Mouse (Mus musculus): Measurements from ENCODE around the gene Ipo11.
A peak's percentile ranks its signal among the peaks of the same experiment; 100 is the strongest.
"Not testable (repeated sequence)": the region's sequence is repeated elsewhere in the genome, so short reads cannot be mapped to it uniquely, and the experiment has no call there.

Ipo11 gene

GRCm38 (mm10) chr13:106936256-106937137 lies at the start of gene Ipo11:
Gene Ipo11, minus strand, starts transcription at chr13:106936958.
- peak; percentile 93 for DNase-seq (ENCODE audit: low spot score)

DNA sequence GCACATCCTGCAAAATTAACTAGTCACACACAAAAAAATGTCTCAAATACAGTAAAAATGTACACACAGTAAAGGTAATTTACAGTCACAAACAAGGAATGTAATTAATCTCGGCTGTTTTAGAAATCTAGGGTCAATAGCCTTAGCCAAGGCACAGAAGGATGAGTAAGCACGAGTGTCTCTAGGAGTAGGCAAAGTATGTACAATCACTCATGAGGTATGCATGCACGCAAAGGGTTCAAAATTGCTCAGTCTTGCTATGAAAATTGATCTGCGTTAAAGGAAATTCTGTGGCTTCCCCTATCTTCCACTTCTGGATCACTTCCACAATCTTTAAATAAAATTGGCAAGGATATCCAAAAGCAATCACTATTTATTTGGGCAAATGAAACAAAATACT lies 24.7 kb upstream of the Ipo11 start:
- no peak for DNase-seq (ENCODE audit: low spot score)

- no peak for DNase-seq (ENCODE audit: low spot score)
These were observed 23.8 kb upstream of the Ipo11 start for GRCm38 (mm10) chr13:106960557-106960956.

DNA sequence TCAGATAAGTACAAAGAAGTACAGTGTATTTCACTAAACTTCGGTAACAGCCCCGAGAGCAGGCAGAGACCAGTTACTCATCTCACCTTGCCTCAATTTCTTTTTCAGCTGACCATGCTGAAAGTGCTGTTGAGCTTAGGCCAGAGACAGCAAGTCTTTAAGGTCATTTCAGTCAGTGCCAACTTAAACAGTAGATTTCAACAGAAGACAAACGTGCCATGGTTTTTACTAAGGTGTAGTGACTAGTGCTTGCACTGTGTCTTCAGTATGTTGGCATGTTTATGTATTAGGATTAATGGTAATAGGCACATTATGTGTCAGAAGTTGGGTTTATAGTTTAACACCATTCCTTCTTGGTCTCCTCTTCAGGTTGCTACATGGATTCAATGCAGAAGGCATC lies 21.5 kb upstream of the Ipo11 start:
- no peak for DNase-seq (ENCODE audit: low spot score)

DNA sequence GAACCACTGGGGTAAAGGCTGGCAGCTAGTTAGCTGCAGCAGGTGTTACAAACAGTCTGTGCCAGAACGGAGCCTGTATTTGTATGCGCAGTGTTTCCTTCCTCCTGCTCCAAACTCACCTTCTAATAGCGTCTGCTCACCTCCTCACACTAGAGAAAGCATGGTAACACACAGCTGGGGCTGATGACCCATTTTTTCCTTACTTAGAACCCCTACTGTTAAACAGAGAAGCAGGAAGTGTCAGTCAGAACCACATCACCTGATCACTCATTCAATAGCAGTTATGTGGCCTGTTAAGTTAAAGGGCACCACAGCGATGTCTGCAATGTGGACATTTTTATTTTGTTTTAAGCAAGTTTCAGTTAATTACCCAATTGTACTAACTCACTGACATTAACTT lies 20.8 kb upstream of the Ipo11 start:
- DNase-seq (ENCODE audit: low spot score), result no peak

DNA sequence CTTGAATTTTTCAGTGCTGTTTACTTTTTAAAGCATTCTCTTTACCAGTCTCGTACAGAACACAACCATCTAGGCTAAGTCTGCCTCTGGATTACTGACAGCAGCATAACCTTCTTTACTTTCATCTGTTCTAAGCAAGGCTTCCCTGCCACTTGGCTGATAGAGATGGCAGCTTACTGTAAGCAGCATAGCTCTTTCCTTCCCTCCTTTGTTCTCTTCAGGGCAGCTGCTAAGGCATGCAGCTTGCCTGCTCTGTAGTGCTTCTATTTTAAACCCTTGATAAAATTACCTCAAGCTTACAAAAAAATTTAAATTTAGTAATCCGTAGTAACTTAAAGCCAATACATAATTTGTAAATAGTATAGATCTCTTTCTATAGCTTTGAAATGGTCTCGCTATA lies 18.1 kb upstream of the Ipo11 start:
- no peak for DNase-seq (ENCODE audit: low spot score)

- DNase-seq (ENCODE audit: low spot score), result no peak
These were observed 10.8 kb upstream of the Ipo11 start for GRCm38 (mm10) chr13:106947583-106947982.

GRCm38 (mm10) chr13:106946594-106947540 lies 10.1 kb upstream of the Ipo11 start, which contains the start of gene Dimt1:
Gene Dimt1, plus strand, starts transcription at chr13:106947127.
- DNase-seq (ENCODE audit: low spot score), result peak; percentile 96

DNA sequence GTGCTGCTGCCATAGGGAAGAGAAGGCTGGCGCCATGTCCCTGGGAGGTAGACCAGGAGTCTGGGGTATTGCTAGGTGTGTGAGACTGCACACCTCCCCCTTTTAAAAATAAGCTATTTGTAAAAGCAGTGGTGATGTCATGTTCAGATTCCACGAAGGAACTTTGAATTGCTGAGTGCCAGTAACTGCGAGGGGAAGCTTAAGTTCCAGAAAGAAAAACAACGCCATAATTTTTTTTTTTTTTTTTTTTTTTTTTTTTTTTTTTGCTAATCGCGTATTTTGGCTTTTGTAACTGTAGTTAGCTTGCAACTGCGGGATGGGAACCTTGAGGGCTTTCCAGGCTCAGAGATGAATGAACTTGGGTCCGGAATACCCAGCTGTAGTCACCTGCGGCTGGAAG lies 8.8 kb upstream of the Ipo11 start:
- DNase-seq (ENCODE audit: low spot score), result no peak

- DNase-seq (ENCODE audit: low spot score), result no peak
These were observed 6.0 kb upstream of the Ipo11 start for GRCm38 (mm10) chr13:106942721-106943120.

DNA sequence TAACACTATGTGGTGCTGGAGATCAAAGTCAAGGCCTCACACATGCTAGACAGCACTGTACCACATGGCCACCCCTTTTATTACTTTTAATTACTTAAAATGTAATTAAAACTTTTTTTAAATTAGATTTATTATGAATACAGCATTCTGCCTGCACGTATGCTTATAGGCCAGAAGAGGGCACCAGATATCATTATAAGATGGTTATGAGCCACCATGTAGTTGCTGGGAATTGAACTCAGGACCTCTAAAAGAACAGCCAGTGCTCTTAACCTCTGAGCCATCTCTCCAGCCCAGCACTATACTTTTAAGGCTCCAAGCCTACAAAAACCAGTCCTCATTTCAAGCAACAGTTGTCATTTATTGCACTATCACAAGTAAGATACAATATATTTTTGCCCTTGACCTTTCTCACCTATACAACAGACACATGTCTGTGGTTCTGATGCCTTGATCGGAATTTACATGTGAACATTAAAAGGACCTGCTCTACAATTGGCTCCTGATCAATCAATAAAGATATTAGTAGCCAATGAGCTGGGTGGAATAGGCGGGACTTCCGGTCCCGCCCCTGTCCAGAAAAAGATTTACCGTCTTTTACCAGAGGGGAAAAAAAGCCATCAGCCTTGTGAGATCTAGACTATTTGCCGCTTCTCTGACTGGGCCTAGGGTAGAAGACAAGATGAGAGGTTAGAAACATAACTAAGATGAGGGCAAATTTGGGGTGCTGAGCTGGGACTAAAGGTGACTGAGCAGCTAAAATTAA lies 4.6 kb upstream of the Ipo11 start:
- DNase-seq (ENCODE audit: low spot score), result no peak

GRCm38 (mm10) chr13:106937138-106937472 lies 347 bp upstream of the Ipo11 start:
- DNase-seq (ENCODE audit: low spot score), result no peak

DNA sequence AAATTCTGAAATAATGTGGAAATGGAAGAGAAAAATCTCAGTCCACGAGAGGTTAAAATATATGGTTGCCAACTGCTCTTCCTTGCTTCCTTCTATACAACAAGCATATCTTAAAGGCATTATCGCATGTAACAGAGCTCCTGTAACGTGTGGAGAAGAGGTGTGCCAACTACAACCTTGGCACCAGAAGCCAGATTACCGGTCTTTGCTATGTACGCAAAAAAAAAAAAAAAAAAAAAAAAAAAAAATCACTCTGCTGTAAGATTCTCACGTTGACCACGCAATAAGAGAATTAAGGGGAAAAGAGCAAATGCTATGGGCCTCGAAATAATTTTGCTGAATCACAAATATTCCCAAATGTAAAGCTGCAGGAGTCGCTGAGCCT lies 895 bp downstream of the Ipo11 start:
- no peak for DNase-seq (ENCODE audit: low spot score)

- DNase-seq (ENCODE audit: low spot score), result peak; percentile 24
These were observed 7.6 kb downstream of the Ipo11 start for GRCm38 (mm10) chr13:106929201-106929600.

DNA sequence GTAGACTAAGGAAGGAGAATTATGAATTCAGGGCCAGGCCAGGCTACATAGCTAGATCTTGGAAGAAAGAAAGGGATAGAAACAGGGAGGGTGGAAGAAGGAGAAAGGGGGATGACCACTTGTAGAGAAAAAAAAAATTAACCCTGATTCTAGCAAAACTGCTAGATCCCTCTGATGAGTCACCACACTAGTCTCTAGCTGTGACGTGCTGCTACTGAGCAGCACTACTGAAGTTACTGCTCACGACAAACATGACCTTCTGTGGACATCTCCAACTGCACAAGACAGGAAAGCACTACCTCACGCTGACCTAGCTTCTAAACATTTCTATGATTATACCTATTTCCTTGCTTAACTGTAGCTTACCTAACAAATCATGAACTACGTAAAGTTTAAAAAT lies 8.5 kb downstream of the Ipo11 start:
- no peak for DNase-seq (ENCODE audit: low spot score)

- DNase-seq (ENCODE audit: low spot score), result not testable (repeated sequence)
These were observed 10.8 kb downstream of the Ipo11 start for GRCm38 (mm10) chr13:106925921-106926320.

DNA sequence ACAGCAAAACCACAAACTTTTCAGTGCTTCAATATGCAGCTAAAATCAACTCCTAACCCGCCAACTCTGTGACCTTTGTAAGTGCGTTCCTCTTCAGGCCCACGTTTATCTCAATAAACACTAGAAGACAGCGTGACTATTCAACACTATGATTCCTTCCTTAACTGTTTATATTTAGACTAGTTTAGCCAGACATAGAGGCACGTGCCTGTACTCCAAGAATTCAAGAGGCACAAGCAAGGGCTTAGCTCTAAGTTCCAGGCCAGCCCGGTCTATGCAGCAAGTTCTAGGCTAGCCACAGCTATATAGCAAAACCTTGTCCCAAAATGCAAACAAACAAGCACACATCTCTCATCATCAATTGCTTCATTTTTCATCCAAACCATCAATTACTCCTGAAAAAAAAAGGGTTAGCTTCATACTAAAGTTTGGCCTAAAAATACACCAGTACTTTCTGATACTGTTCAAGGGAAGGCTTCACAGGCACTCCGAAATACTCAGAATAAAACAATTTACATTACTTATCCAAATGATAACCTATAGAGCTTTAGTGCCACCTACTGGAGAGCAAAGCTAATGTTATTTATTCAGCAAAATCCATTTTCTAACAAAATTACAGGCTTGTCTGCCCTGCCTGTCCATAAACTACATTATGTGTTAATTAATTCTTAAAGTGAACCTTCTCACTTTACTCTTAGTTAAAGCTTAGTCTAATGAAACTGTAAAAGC lies 18.3 kb downstream of the Ipo11 start:
- DNase-seq (ENCODE audit: low spot score), result no peak

DNA sequence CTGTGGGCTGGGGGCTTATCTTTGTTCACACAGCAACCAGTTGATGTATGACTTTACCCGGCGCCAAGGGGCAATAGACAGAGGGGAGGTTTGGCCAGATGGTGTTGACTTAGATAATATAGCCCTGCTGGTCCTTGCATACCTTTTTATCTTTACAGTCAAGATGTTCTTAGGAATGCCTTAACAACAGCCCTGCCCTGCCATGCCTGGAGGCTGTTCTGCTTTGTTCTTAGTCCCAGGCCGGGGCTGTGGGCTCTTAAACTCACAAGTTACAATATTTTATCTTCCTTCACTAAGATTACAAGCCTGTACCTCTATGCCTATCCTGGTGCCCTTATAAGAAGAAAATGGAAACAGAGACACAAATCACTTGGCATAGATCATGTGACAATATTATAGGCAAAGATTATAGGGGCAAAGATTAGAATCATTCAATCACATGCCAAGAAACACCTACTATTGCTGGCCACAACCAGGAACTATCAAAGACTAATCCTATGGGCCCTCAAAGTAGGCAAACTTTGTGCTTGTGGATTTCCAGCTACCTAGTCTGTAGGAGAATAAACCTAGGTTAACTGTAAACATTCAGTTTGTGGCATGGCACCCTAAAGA lies 23.5 kb downstream of the Ipo11 start:
- DNase-seq (ENCODE audit: low spot score), result no peak

GRCm38 (mm10) chr13:106910096-106910495 lies 26.7 kb downstream of the Ipo11 start:
- no peak for DNase-seq (ENCODE audit: low spot score)

- DNase-seq (ENCODE audit: low spot score), result no peak
These were observed 29.5 kb downstream of the Ipo11 start for GRCm38 (mm10) chr13:106907273-106907672.

DNA sequence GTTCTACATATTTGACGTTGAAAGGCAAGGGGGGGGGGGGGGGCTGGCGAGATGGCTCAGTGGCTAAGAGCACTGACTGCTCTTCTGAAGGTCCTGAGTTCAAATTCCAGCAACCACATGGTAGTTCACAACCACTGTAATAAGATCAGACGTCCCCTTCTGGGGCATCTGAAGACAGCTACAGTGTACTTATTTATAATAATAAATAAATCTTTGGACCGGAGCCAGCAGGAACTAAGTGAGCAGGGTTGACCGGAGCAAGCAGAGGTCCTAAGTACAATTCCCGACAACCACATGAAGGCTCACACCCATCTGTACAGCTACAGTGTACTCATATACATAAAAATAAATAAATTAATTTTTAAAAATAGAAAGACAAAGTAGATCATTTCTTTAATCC lies 31.6 kb downstream of the Ipo11 start:
- DNase-seq (ENCODE audit: low spot score), result not testable (repeated sequence)
